Mouse (Mus musculus) heart, embryonic 15.5 days (tissue): ENCODE measurements around the gene Iqcf3. TPM values are rescaled to one million over a fixed set of nuclear protein-coding genes. Genes with fewer than 3 reads are reported as not detected.
"Not testable (repeated sequence)": the region's sequence is repeated elsewhere in the genome, so short reads cannot be mapped to it uniquely, and the experiment has no call there.

Source experiments
- ATAC-seq: fragments of 200-750 bp; cut with Nextera tagmentation; replicated peaks from 2 replicates; pipeline ENCODE4 v1.8.0; 2017; ENCODE audit warnings: low read depth, moderate TSS enrichment; ENCODE audit not compliant: insufficient number of reproducible peaks, insufficient read depth, low FRiP score
- H3K27ac ChIP-seq: fragments of 300-500 bp; sonication (generic); 2 replicates; pipeline ENCODE4 v1.5.1; 2015; ENCODE audit warnings: mild to moderate bottlenecking, inconsistent platforms
- H3K27me3 ChIP-seq: fragments of 300-500 bp; sonication (generic); 2 replicates; pipeline ENCODE4 v1.6.1; 2015; ENCODE audit warnings: inconsistent platforms
- H3K36me3 ChIP-seq: fragments of 300-500 bp; sonication (generic); 2 replicates; pipeline ENCODE4 v1.6.1; 2015; ENCODE audit warnings: mild to moderate bottlenecking, inconsistent platforms
- H3K4me1 ChIP-seq: fragments of 300-500 bp; sonication (generic); replicated peaks from 2 replicates; pipeline ENCODE4 v1.6.1; 2015; ENCODE audit warnings: inconsistent platforms
- H3K4me2 ChIP-seq: fragments of 300-500 bp; sonication (generic); 2 replicates; pipeline ENCODE4 v1.6.1; 2015; ENCODE audit warnings: inconsistent platforms, mild to moderate bottlenecking, moderate library complexity
- H3K4me3 ChIP-seq: fragments of 300-500 bp; sonication (generic); 2 replicates; pipeline ENCODE4 v1.5.1; 2015; ENCODE audit warnings: mild to moderate bottlenecking, inconsistent platforms
- H3K9ac ChIP-seq: fragments of 300-500 bp; sonication (generic); 2 replicates; pipeline ENCODE4 v1.6.1; 2015; ENCODE audit warnings: mild to moderate bottlenecking, inconsistent platforms
- H3K9me3 ChIP-seq: fragments of 300-500 bp; sonication (generic); replicated peaks from 2 replicates; pipeline ENCODE4 v1.6.1; 2016; ENCODE audit warnings: inconsistent platforms
- WGBS: fragments of 180-500 bp; shearing (Covaris S2); methylation state at CpG from one replicate; pipeline ENCODE4 v1.1.7; 2015; ENCODE audit warnings: mixed read lengths; 5-methylcytosine and 5-hydroxymethylcytosine counted together
- polyA plus RNA-seq: library from polyadenylated mRNA; unstranded; fragments of >200 nt; fragmentation: Nextera tagmentation; extraction: Ambion mirVana; gene quantifications from 2 replicates; pipeline ENCODE4 v1.2.1, GENCODE M21; 2015

The Iqcf3 gene
- polyA plus RNA-seq, result not detected in 2 replicates

GRCm38 (mm10) chr9:106561531-106561930 is at the start of gene Iqcf3:
Gene Iqcf3, minus strand, starts transcription at chr9:106561631.
- ATAC-seq, result no peak
- H3K4me1 ChIP-seq, result no peaks in the 10 kb centered on the region
- H3K27ac ChIP-seq, result no peak within 1 kb of the TSS
- no peak within 1 kb of the TSS for H3K4me3 ChIP-seq
- no peaks in the 10 kb centered on the region for H3K36me3 ChIP-seq
- no peaks in the 10 kb centered on the region for H3K9me3 ChIP-seq
- WGBS, result 84% methylated on average over 5 of the region's 5 CpGs
- H3K27me3 ChIP-seq, result no peaks in the 10 kb centered on the region
- H3K4me2 ChIP-seq, result no peak within 1 kb of the TSS
- H3K9ac ChIP-seq, result no peak within 1 kb of the TSS

GRCm38 (mm10) chr9:106610727-106611126 is 49.3 kb upstream of the Iqcf3 start:
- Histone ChIP-seq H3K27me3 (0 out of 2 replicates have a peak, but pooled peaks cover 6% of the 10 kb centered on the region), H3K36me3 (no peaks in the 10 kb centered on the region), H3K9ac (no peak overlapping the region), H3K4me3 (no peak overlapping the region), H3K4me2 (no peak overlapping the region), H3K27ac (no peak overlapping the region), H3K4me1 (no peaks in the 10 kb centered on the region), H3K9me3 (no peaks in the 10 kb centered on the region)
- WGBS, result 79% methylated on average over 4 of the region's 4 CpGs
- no peak for ATAC-seq

GRCm38 (mm10) chr9:106600546-106600945 is 39.1 kb upstream of the Iqcf3 start:
- Histone ChIP-seq H3K4me3 (no peak overlapping the region), H3K9ac (no peak overlapping the region), H3K9me3 (no peaks in the 10 kb centered on the region), H3K27me3 (no peaks in the 10 kb centered on the region), H3K4me2 (no peak overlapping the region), H3K36me3 (no peaks in the 10 kb centered on the region), H3K27ac (no peak overlapping the region), H3K4me1 (peaks cover 5% of the 10 kb centered on the region)
- no peak for ATAC-seq
- 26% methylated on average over 8 of the region's 8 CpGs for WGBS

GRCm38 (mm10) chr9:106598466-106598865 is 37.0 kb upstream of the Iqcf3 start:
- no peak overlapping the region for H3K4me3 ChIP-seq
- H3K27ac ChIP-seq, result no peak overlapping the region
- no peak overlapping the region for H3K4me2 ChIP-seq
- H3K9me3 ChIP-seq, result no peaks in the 10 kb centered on the region
- H3K27me3 ChIP-seq, result no peaks in the 10 kb centered on the region
- 32% methylated on average over 7 of the region's 7 CpGs for WGBS
- H3K36me3 ChIP-seq, result no peaks in the 10 kb centered on the region
- H3K9ac ChIP-seq, result no peak overlapping the region
- ATAC-seq, result no peak
- H3K4me1 ChIP-seq, result peaks cover 5% of the 10 kb centered on the region

- Histone ChIP-seq H3K9ac (no peak overlapping the region), H3K27me3 (no peaks in the 10 kb centered on the region), H3K36me3 (no peaks in the 10 kb centered on the region), H3K9me3 (no peaks in the 10 kb centered on the region), H3K27ac (no peak overlapping the region), H3K4me1 (peaks cover 5% of the 10 kb centered on the region), H3K4me2 (no peak overlapping the region), H3K4me3 (no peak overlapping the region)
- WGBS, result 36% methylated on average over 7 of the region's 7 CpGs
- ATAC-seq, result no peak
Measured at GRCm38 (mm10) chr9:106595836-106596235, 34.4 kb upstream of the Iqcf3 start.

- H3K27me3 ChIP-seq, H3K9ac ChIP-seq, H3K27ac ChIP-seq, H3K4me3 ChIP-seq, H3K9me3 ChIP-seq, H3K4me2 ChIP-seq, H3K4me1 ChIP-seq, H3K36me3 ChIP-seq: not testable (repeated sequence)
- ATAC-seq, result 0 out of 2 replicates have a peak, but pooled peaks have one; percentile 43
- 7% methylated on average over 4 of the region's 4 CpGs for WGBS
Measured at GRCm38 (mm10) chr9:106595402-106595801, 34.0 kb upstream of the Iqcf3 start.

GRCm38 (mm10) chr9:106592158-106592557 is 30.7 kb upstream of the Iqcf3 start:
- H3K9me3 ChIP-seq, result no peaks in the 10 kb centered on the region
- H3K9ac ChIP-seq, result no peak overlapping the region
- WGBS, result 82% methylated on average over 5 of the region's 5 CpGs

GRCm38 (mm10) chr9:106582552-106582951 is 21.1 kb upstream of the Iqcf3 start:
- Histone ChIP-seq H3K27ac (no peak overlapping the region), H3K4me1 (no peaks in the 10 kb centered on the region), H3K9ac (no peak overlapping the region), H3K36me3 (no peaks in the 10 kb centered on the region), H3K4me2 (no peak overlapping the region), H3K4me3 (no peak overlapping the region), H3K9me3 (no peaks in the 10 kb centered on the region), H3K27me3 (no peaks in the 10 kb centered on the region)
- ATAC-seq, result no peak
- 50% methylated on average over 1 of the region's 1 CpGs for WGBS

More at GRCm38 (mm10) chr9:106592158-106592557, 30.7 kb upstream of the Iqcf3 start:
- ATAC-seq, result no peak
- H3K27me3 ChIP-seq, result no peaks in the 10 kb centered on the region
- H3K27ac ChIP-seq, result no peak overlapping the region
- H3K4me3 ChIP-seq, result no peak overlapping the region
- peaks cover 5% of the 10 kb centered on the region for H3K4me1 ChIP-seq
- H3K36me3 ChIP-seq, result no peaks in the 10 kb centered on the region
- no peak overlapping the region for H3K4me2 ChIP-seq

- Histone ChIP-seq H3K9me3 (no peaks in the 10 kb centered on the region), H3K4me3 (no peak overlapping the region), H3K27me3 (no peaks in the 10 kb centered on the region), H3K4me2 (no peak overlapping the region), H3K4me1 (no peaks in the 10 kb centered on the region), H3K36me3 (no peaks in the 10 kb centered on the region), H3K9ac (no peak overlapping the region), H3K27ac (no peak overlapping the region)
- WGBS, result 77% methylated on average over 7 of the region's 7 CpGs
- no peak for ATAC-seq
Measured at GRCm38 (mm10) chr9:106580016-106580415, 18.6 kb upstream of the Iqcf3 start.

GRCm38 (mm10) chr9:106576112-106576511 is 14.7 kb upstream of the Iqcf3 start:
- H3K4me3 ChIP-seq, result no peak overlapping the region
- no peaks in the 10 kb centered on the region for H3K4me1 ChIP-seq
- H3K27me3 ChIP-seq, result no peaks in the 10 kb centered on the region
- no peak for ATAC-seq
- H3K27ac ChIP-seq, result no peak overlapping the region
- H3K9ac ChIP-seq, result no peak overlapping the region
- no peaks in the 10 kb centered on the region for H3K9me3 ChIP-seq
- no peak overlapping the region for H3K4me2 ChIP-seq
- 70% methylated on average over 2 of the region's 2 CpGs for WGBS
- H3K36me3 ChIP-seq, result no peaks in the 10 kb centered on the region

GRCm38 (mm10) chr9:106573366-106573765 is 11.9 kb upstream of the Iqcf3 start:
- 85% methylated on average over 5 of the region's 5 CpGs for WGBS
- Histone ChIP-seq H3K9ac (no peak overlapping the region), H3K9me3 (no peaks in the 10 kb centered on the region), H3K27ac (no peak overlapping the region), H3K27me3 (no peaks in the 10 kb centered on the region), H3K36me3 (no peaks in the 10 kb centered on the region), H3K4me3 (no peak overlapping the region), H3K4me2 (no peak overlapping the region), H3K4me1 (no peaks in the 10 kb centered on the region)
- no peak for ATAC-seq

- Histone ChIP-seq H3K4me2 (no peak overlapping the region), H3K27me3 (no peaks in the 10 kb centered on the region), H3K4me1 (no peaks in the 10 kb centered on the region), H3K9me3 (no peaks in the 10 kb centered on the region), H3K27ac (no peak overlapping the region), H3K9ac (no peak overlapping the region), H3K4me3 (no peak overlapping the region), H3K36me3 (no peaks in the 10 kb centered on the region)
- no peak for ATAC-seq
- 77% methylated on average over 2 of the region's 2 CpGs for WGBS
Measured at GRCm38 (mm10) chr9:106572186-106572585, 10.8 kb upstream of the Iqcf3 start.
